Mouse (Mus musculus) lung, postnatal 0 days (tissue): ENCODE results near the gene Tnik. TPM values are rescaled to one million over a fixed set of nuclear protein-coding genes. Genes with fewer than 3 reads are reported as not detected.

Source experiments
- ATAC-seq: fragments of 200-750 bp; cut with Nextera tagmentation; 2 replicates; pipeline ENCODE4 v1.8.0; 2017; ENCODE audit warnings: moderate library complexity
- DNase-seq: peaks from one replicate; pipeline ENCODE4 v3.0.0-alpha.2; 2016; ENCODE audit warnings: low spot score
- H3K27ac ChIP-seq: fragments of 300-500 bp; sonication (generic); 2 replicates; pipeline ENCODE4 v1.5.1; 2014; ENCODE audit warnings: antibody characterized with exemption, mild to moderate bottlenecking, low read length, mixed read lengths
- H3K27me3 ChIP-seq: fragments of 300-500 bp; sonication (generic); replicated peaks from 2 replicates; pipeline ENCODE4 v1.6.1; 2014; ENCODE audit warnings: low read length, mixed read lengths; ENCODE audit not compliant: insufficient read depth
- H3K36me3 ChIP-seq: fragments of 300-500 bp; sonication (generic); 2 replicates; pipeline ENCODE4 v1.6.1; 2014; ENCODE audit warnings: low read length, mixed read lengths; ENCODE audit not compliant: insufficient read depth
- H3K4me1 ChIP-seq: fragments of 300-500 bp; sonication (generic); 2 replicates; pipeline ENCODE4 v1.6.1; 2014; ENCODE audit warnings: antibody characterized with exemption, low read depth, low read length, mixed read lengths; ENCODE audit not compliant: insufficient read depth
- H3K4me2 ChIP-seq: fragments of 300-500 bp; sonication (generic); replicated peaks from 2 replicates; pipeline ENCODE4 v1.6.1; 2014; ENCODE audit warnings: low read depth, mild to moderate bottlenecking, low read length, moderate library complexity, mixed read lengths
- H3K4me3 ChIP-seq: fragments of 300-500 bp; sonication (generic); 2 replicates; pipeline ENCODE4 v1.5.1; 2014; ENCODE audit warnings: low read depth, low read length
- H3K9ac ChIP-seq: fragments of 300-500 bp; sonication (generic); replicated peaks from 2 replicates; pipeline ENCODE4 v1.6.1; 2014; ENCODE audit warnings: low read depth, mild to moderate bottlenecking
- H3K9me3 ChIP-seq: fragments of 300-500 bp; sonication (generic); 2 replicates; pipeline ENCODE4 v1.6.1; 2016; ENCODE audit warnings: low read length, mixed read lengths
- CTCF ChIP-seq: IDR thresholded peaks from 2 replicates; pipeline ENCODE4 v1.5.1; 2016; ENCODE audit warnings: antibody characterized with exemption, mild to moderate bottlenecking
- EP300 ChIP-seq: IDR thresholded peaks from 2 replicates; pipeline ENCODE4 v1.6.1; 2016; ENCODE audit warnings: antibody characterized with exemption, mild to moderate bottlenecking, control low read depth
- WGBS: fragments of 180-500 bp; shearing (Covaris S2); extraction: QIAGEN DNeasy Blood & Tissue Kit; methylation state at CpG from one replicate; pipeline ENCODE4 v1.1.7; 2014; 5-methylcytosine and 5-hydroxymethylcytosine counted together
- polyA plus RNA-seq: library from polyadenylated mRNA; unstranded; fragments of >200 nt; fragmentation: Nextera tagmentation; extraction: Ambion mirVana; gene quantifications from 2 replicates; pipeline ENCODE4 v1.2.1, GENCODE M21; 2015

Gene Tnik
- polyA plus RNA-seq, 1 experiment from 2014 or later = 6.1 TPM

DNA sequence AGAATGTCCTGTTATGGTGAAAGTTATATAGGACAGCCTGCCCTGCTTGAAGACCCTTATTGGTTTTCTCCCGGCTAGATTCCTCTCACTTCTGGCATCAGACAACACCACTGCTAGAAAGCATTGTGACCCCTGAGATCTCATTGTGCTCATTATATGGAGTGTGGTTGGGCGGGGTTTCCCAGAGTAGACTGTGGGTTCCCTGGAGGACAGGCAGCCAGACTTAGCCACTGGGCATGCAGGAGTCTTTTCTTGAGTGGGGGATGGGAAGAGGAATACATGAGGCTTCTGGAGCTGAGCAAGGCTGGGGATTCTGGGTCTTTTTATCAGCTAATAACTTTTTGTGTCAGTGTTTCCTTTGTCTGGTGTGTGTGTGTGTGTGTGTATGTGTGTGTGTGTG lies 153.0 kb downstream of the Tnik start:
- Histone ChIP-seq H3K27ac (no peak overlapping the region), H3K4me3 (no peak overlapping the region), H3K4me2 (no peak overlapping the region), H3K27me3 (no peaks in the 10 kb centered on the region), H3K4me1 (no peaks in the 10 kb centered on the region), H3K9me3 (no peaks in the 10 kb centered on the region), H3K9ac (no peak overlapping the region), H3K36me3 (no peaks in the 10 kb centered on the region)
- no peak for TF ChIP-seq EP300
- no peak for TF ChIP-seq CTCF
- ATAC-seq = no peak
- WGBS = 52% methylated on average over 2 of the region's 2 CpGs
- DNase-seq = peak; percentile 12

DNA sequence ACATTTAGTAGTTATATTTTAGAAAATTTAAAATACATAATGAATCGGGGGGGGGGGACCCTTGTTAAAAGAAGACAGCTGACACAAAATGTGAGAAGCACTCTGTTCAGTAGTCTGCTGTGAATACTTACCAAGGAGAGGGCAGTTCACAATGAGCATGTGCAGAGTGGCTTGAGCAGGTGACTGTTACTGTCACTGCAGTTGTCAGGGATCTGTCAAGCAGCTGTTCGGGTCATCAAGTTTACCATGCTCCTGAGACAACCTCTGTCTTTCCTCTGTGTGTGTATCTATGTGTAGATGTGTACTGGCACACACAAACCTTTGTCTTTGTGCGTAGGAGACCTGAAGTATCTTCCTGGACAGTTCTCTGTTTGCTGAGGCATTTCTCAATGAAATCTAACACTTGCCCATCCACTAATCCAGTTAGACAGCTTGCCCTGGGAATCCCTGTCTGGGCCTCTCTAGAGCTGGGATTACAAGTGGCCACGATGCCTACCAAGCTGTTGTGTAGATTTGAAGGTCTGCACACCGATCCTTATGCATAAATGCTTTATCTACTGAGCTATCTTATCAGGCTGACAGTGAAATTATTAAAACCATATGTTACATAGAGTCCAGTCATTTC lies 154.2 kb downstream of the Tnik start:
- Histone ChIP-seq H3K9me3 (no peaks in the 10 kb centered on the region), H3K4me3 (no peak overlapping the region), H3K27me3 (no peaks in the 10 kb centered on the region), H3K9ac (no peak overlapping the region), H3K4me1 (no peaks in the 10 kb centered on the region), H3K36me3 (no peaks in the 10 kb centered on the region), H3K27ac (no peak overlapping the region), H3K4me2 (no peak overlapping the region)
- DNase-seq (no peak), ATAC-seq (no peak)
- TF ChIP-seq EP300 (no peak), CTCF (no peak)
- 72% methylated on average over 5 of the region's 5 CpGs for WGBS

DNA sequence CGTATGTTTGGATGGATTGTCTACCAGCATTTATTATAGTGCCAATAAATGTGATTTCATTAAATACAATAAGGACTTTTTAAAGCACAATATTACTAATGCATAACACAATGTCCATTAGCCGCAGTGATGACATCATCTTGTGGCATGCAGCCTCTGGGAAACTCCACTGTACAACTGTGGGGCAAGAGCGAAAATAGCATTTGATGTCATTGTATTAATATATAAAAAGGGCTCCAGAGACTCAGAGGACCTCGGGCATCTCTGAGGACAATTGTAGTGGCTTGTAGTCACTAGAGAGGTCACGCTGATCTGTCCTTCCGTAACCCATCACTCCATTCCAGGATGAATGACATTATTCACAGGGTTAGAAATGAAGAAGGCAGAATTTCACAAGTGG lies 157.2 kb downstream of the Tnik start:
- Histone ChIP-seq H3K36me3 (no peaks in the 10 kb centered on the region), H3K4me2 (no peak overlapping the region), H3K27ac (no peak overlapping the region), H3K27me3 (no peaks in the 10 kb centered on the region), H3K4me1 (no peaks in the 10 kb centered on the region), H3K9me3 (no peaks in the 10 kb centered on the region), H3K9ac (no peak overlapping the region), H3K4me3 (no peak overlapping the region)
- TF ChIP-seq CTCF (no peak), EP300 (no peak)
- DNase-seq = no peak
- WGBS = 81% methylated on average over 6 of the region's 6 CpGs
- ATAC-seq = no peak

DNA sequence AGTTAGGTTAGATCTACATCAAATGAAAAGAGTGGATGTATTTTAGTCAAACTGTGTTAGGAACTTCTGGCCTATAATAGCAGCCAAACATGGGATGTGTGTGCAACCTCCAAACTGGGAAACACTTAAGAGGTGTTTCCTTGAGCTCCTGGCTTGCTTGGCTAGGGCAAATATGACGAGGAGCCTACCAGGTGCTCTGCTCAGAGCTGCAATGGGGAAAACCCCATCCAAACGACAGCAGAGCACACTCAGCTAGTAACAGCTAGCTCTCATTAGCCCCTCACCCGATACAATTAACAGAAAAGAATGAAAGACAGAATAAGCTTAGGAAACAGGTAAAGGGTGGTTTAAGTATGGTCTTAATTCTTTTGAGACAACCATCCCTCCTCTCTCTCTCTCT lies 157.7 kb downstream of the Tnik start:
- Histone ChIP-seq H3K9ac (no peak overlapping the region), H3K27me3 (no peaks in the 10 kb centered on the region), H3K4me2 (no peak overlapping the region), H3K36me3 (no peaks in the 10 kb centered on the region), H3K27ac (no peak overlapping the region), H3K9me3 (no peaks in the 10 kb centered on the region), H3K4me1 (no peaks in the 10 kb centered on the region), H3K4me3 (no peak overlapping the region)
- TF ChIP-seq EP300 (no peak), CTCF (no peak)
- 65% methylated on average over 3 of the region's 3 CpGs for WGBS
- DNase-seq (no peak), ATAC-seq (no peak)

DNA sequence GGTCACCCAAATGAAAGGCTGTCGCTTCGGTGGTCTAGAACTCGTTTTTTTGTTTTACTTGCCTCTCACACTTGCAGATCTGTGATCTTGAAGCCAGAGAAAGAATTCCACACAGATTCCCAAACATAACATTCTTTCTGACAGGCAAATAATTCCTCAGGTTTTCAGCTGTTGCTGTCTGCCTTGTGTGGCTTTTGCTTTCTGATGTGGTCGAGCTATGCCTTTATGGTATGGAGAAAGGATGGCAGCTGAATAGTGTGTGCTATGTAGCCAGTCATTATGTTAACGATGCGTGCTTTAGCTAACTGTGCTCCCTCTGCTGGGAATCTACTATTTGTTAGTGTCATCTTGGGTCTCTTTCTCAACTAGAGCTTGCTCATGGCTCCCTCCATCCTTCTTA lies 158.8 kb downstream of the Tnik start:
- 73% methylated on average over 6 of the region's 6 CpGs for WGBS

DNA sequence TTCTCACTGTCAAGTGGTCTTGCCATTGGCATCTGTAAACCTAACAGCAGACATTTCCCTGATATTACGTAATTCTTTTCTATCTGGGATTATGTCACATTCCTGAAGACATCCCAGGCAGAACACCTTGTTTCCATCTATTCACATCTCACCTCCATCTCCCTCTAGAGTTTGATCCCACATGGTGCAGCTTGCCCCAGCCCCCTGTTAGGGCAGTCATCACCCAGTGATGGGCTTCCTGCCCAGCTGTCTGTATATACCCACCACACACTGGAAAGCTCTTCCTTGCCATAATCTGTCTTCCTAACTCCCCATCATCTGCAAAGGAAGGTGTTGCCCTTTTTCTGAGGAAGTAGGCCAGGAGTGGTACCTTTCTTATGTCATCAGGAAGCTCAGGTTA lies 159.2 kb downstream of the Tnik start:
- 72% methylated on average over 1 of the region's 1 CpGs for WGBS
- H3K4me1 ChIP-seq = no peaks in the 10 kb centered on the region
- H3K27me3 ChIP-seq = no peaks in the 10 kb centered on the region
- H3K27ac ChIP-seq = no peak overlapping the region
- H3K4me2 ChIP-seq = no peak overlapping the region
- TF ChIP-seq CTCF (peak; percentile 1; the same call in 1 of the 2 replicates), EP300 (no peak)
- H3K36me3 ChIP-seq = no peaks in the 10 kb centered on the region
- no peak for ATAC-seq
- DNase-seq = no peak
- H3K4me3 ChIP-seq = no peak overlapping the region
- H3K9ac ChIP-seq = no peak overlapping the region
- no peaks in the 10 kb centered on the region for H3K9me3 ChIP-seq

More for the DNA sequence above, 158.8 kb downstream of the Tnik start:
- no peak overlapping the region for H3K4me3 ChIP-seq
- no peak for ATAC-seq
- no peak overlapping the region for H3K27ac ChIP-seq
- no peak overlapping the region for H3K4me2 ChIP-seq
- no peaks in the 10 kb centered on the region for H3K27me3 ChIP-seq
- no peak overlapping the region for H3K9ac ChIP-seq
- H3K4me1 ChIP-seq = no peaks in the 10 kb centered on the region
- no peaks in the 10 kb centered on the region for H3K9me3 ChIP-seq
- DNase-seq = no peak
- TF ChIP-seq CTCF (peak; percentile 0; the same call in 1 of the 2 replicates), EP300 (no peak)
- H3K36me3 ChIP-seq = no peaks in the 10 kb centered on the region

DNA sequence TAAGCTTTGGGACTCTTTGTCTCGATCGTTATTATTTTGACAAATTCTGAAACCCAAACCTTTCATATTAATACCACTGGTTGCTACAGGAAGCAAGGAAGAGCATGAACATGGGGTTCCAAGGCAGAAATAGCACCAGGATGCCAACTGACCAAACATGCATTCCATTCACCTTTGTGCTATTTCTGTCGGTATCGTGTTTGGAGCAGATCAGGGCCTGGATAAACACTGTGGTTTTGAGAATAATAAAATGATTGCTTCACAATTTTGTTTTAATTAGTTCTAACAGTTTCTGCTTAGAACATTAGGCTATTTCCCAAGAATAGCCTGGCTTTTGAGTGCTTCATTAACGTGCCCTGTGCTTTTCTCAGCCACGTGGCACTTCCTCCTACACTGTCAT lies 162.9 kb downstream of the Tnik start:
- Histone ChIP-seq H3K9ac (no peak overlapping the region), H3K9me3 (no peaks in the 10 kb centered on the region), H3K4me3 (no peak overlapping the region), H3K36me3 (no peaks in the 10 kb centered on the region), H3K4me1 (no peaks in the 10 kb centered on the region), H3K4me2 (no peak overlapping the region), H3K27ac (no peak overlapping the region), H3K27me3 (no peaks in the 10 kb centered on the region)
- no peak for ATAC-seq
- DNase-seq = no peak
- TF ChIP-seq EP300 = no peak
- TF ChIP-seq CTCF = no peak
- WGBS = 68% methylated on average over 6 of the region's 6 CpGs
